Mouse (Mus musculus): ENCODE data around the gene Spaca4. TPM values are rescaled to one million over a fixed set of nuclear protein-coding genes. Genes with fewer than 3 reads are reported as not detected.

Spaca4 gene
- polyA plus RNA-seq (2015; fragmentation: Nextera tagmentation; extraction: Ambion mirVana): not detected in 2 replicates

DNA sequence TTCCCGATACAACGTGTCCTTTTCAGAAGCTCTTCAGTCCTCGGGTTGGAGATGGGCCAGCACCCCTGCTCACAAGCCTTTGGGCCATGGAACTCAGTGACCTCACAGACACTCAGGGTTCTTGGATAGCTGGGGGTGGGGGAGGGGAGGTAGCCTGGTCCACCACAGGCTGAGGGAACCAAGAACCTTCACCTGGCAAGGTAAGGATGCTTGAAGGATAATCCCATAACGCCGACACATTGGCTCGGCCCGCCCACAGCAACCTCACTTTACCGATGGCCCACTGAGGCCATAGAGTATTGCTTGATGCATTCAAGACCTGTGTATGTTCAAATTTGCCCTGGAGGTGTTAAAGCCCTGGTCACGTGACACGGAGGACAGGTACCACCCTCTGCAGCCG is at the start of gene Spaca4:
Spaca4 (minus strand) TSS at position 101 of the 400 bp plus-strand sequence.
- Histone ChIP-seq H3K36me3 (ENCODE audit: control insufficient read depth, insufficient read depth, low read length) (peaks cover 30% of the 10 kb centered on the region), H3K9me3 (ENCODE audit: control insufficient read depth, low read length) (no peaks in the 10 kb centered on the region), H3K9ac (ENCODE audit: low read length) (no peak within 1 kb of the TSS), H3K4me1 (replicated peaks; ENCODE audit: control insufficient read depth, insufficient read depth, low read length) (no peaks in the 10 kb centered on the region), H3K27me3 (ENCODE audit: control insufficient read depth, insufficient read depth, low read depth, low read length) (no peaks in the 10 kb centered on the region), H3K4me2 (ENCODE audit: low read depth, low read length) (no peak within 1 kb of the TSS), H3K4me3 (ENCODE audit: low read length) (no peak within 1 kb of the TSS), H3K27ac (ENCODE audit: low read length) (no peak within 1 kb of the TSS)
- 88% methylated on average over 11 of the region's 11 CpGs for WGBS
- no peak for ATAC-seq (ENCODE audit: low read depth)

DNA sequence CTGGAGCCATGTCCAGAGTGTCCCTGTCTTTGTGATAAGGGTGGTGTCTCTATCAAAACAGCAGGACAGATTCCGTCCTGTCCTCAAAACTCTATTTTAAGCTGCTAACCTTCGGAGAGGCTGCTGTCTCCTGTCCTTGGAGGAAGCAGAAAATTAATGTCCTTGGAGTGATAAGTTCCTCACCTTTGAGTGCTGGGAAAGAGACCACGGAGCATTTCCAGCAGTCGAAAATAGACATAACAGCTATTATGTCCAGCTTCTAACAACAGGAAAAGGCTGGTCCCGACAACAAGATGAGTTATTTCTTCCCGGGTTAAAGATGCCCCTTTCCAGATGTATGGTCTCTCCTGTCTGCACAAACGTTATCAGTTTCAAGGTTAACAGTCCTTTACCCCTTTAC is 49.6 kb upstream of the Spaca4 start:
- 57% methylated on average over 7 of the region's 7 CpGs for WGBS
- H3K4me1 ChIP-seq (replicated peaks; ENCODE audit: control insufficient read depth, insufficient read depth, low read length): no peaks in the 10 kb centered on the region
- H3K36me3 ChIP-seq (ENCODE audit: control insufficient read depth, insufficient read depth, low read length): no peaks in the 10 kb centered on the region
- ATAC-seq (ENCODE audit: low read depth): no peak
- H3K9me3 ChIP-seq (ENCODE audit: control insufficient read depth, low read length): no peaks in the 10 kb centered on the region
- no peaks in the 10 kb centered on the region for H3K27me3 ChIP-seq (ENCODE audit: control insufficient read depth, insufficient read depth, low read depth, low read length)
- no peak overlapping the region for H3K27ac ChIP-seq (ENCODE audit: low read length)
- H3K9ac ChIP-seq (ENCODE audit: low read length): no peak overlapping the region
- no peak overlapping the region for H3K4me2 ChIP-seq (ENCODE audit: low read depth, low read length)
- no peak overlapping the region for H3K4me3 ChIP-seq (ENCODE audit: low read length)

DNA sequence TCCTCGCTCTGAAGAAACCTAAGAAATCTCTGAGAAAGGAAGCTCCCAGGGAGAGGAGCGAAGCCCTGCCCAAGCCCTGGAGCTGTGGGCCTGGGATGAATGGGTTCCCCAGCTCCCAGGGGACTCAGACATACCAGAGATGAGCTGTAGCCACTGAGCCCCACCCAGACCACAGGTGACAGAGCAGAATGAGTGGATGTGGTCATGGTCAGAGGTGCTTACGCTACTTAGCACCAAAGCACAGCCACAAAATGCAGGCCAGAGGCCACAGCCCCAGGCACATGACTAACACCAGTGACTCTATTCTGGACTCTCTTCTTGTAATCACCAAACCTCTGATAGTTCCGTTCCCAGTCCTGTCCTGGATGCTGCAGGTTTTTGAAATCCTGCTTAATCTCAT is 45.5 kb upstream of the Spaca4 start:
- Histone ChIP-seq H3K36me3 (ENCODE audit: control insufficient read depth, insufficient read depth, low read length) (no peaks in the 10 kb centered on the region), H3K9me3 (ENCODE audit: control insufficient read depth, low read length) (no peaks in the 10 kb centered on the region), H3K9ac (ENCODE audit: low read length) (no peak overlapping the region), H3K27ac (ENCODE audit: low read length) (no peak overlapping the region), H3K4me2 (ENCODE audit: low read depth, low read length) (no peak overlapping the region), H3K4me1 (replicated peaks; ENCODE audit: control insufficient read depth, insufficient read depth, low read length) (0 out of 2 replicates have a peak, but pooled peaks cover 4% of the 10 kb centered on the region), H3K4me3 (ENCODE audit: low read length) (no peak overlapping the region), H3K27me3 (ENCODE audit: control insufficient read depth, insufficient read depth, low read depth, low read length) (no peaks in the 10 kb centered on the region)
- WGBS: 58% methylated on average over 4 of the region's 4 CpGs
- ATAC-seq (ENCODE audit: low read depth): no peak

DNA sequence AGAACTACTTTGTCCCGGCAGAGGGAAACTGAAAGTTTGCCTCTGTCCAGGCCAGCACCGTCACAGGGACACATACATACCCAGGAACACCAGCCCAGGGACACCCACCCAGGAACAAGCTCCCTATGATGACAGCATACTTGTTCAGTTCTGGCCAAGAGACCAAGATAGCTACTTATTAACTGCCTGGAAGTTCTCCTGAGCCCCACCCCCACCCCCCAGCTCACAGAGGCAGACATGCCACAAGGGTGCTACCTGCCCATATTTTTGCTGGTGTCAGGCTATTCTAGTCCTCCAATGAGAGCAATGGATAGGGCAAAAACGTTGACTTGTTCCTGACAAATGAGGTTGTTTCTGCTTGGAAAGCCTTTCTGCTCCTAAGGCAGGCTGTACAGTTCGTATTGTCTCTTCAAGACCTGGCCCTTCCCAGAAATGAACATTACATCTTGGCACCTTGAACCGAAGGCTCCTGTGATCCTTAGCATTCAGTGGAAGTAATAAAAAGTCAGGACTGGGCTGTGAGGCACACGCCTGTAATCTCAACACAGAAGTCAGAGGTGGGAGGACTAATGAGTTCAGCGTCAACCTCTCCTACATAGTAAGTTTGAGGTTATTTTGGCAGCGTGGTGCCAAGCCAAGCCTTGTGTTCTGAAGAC is 44.9 kb upstream of the Spaca4 start:
- Histone ChIP-seq H3K9ac (ENCODE audit: low read length) (no peak overlapping the region), H3K4me2 (ENCODE audit: low read depth, low read length) (no peak overlapping the region), H3K4me3 (ENCODE audit: low read length) (no peak overlapping the region), H3K36me3 (ENCODE audit: control insufficient read depth, insufficient read depth, low read length) (no peaks in the 10 kb centered on the region), H3K9me3 (ENCODE audit: control insufficient read depth, low read length) (no peaks in the 10 kb centered on the region), H3K27ac (ENCODE audit: low read length) (no peak overlapping the region), H3K4me1 (replicated peaks; ENCODE audit: control insufficient read depth, insufficient read depth, low read length) (0 out of 2 replicates have a peak, but pooled peaks cover 5% of the 10 kb centered on the region), H3K27me3 (ENCODE audit: control insufficient read depth, insufficient read depth, low read depth, low read length) (no peaks in the 10 kb centered on the region)
- WGBS: 55% methylated on average over 8 of the region's 8 CpGs
- no peak for ATAC-seq (ENCODE audit: low read depth)

DNA sequence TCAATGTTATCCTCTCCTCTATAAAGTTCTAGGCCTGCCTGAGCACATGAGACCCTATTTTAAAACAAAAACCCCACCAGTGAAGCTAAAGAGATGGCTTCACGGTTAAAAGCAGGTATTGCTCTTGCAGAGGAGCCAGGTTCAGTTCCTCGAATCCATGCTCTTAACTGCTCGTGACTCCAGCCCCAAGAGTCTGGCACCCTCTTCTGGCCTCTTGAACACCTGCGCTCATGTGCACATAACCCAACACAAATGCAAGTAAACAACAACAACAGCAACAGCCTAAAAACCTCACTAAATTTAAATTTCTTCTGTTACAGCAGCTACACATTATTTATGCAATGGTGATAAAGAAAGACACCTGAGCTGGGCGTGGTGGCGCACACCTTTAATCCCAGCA is 41.9 kb upstream of the Spaca4 start:
- H3K27ac ChIP-seq (ENCODE audit: low read length): no peak overlapping the region; the same call in 1 of the 2 replicates

DNA sequence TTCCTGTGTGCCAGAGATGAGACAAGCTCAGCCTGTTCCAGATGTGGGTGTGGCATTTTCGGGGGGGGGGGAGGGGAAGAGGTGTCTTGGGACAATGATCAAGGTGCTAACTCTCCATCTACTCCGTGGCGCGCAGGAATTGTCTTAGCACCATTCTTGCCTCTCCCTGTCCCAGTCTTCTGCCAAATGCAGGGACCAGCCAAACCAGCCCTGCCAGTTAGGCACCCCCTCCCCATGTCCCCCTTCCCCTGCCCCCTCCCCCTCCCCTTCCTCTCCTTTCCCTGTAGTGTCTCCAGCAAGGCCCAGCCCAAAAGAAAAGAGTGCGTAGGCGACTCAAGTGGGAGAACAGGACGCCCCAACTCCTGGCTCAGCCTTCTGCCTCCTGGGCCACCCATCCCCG is 41.2 kb upstream of the Spaca4 start:
- 23% methylated on average over 7 of the region's 8 CpGs for WGBS
- Histone ChIP-seq H3K4me2 (ENCODE audit: low read depth, low read length) (0 out of 2 replicates have a peak overlapping the region, but pooled peaks have one; percentile 25), H3K27me3 (ENCODE audit: control insufficient read depth, insufficient read depth, low read depth, low read length) (no peaks in the 10 kb centered on the region), H3K36me3 (ENCODE audit: control insufficient read depth, insufficient read depth, low read length) (no peaks in the 10 kb centered on the region), H3K4me3 (ENCODE audit: low read length) (no peak overlapping the region), H3K27ac (ENCODE audit: low read length) (no peak overlapping the region), H3K9me3 (ENCODE audit: control insufficient read depth, low read length) (no peaks in the 10 kb centered on the region), H3K4me1 (replicated peaks; ENCODE audit: control insufficient read depth, insufficient read depth, low read length) (0 out of 2 replicates have a peak, but pooled peaks cover 5% of the 10 kb centered on the region), H3K9ac (ENCODE audit: low read length) (no peak overlapping the region)
- peak; percentile 83 for ATAC-seq (ENCODE audit: low read depth)

More for the DNA sequence above, 41.9 kb upstream of the Spaca4 start:
- Histone ChIP-seq H3K36me3 (ENCODE audit: control insufficient read depth, insufficient read depth, low read length) (no peaks in the 10 kb centered on the region), H3K4me1 (replicated peaks; ENCODE audit: control insufficient read depth, insufficient read depth, low read length) (0 out of 2 replicates have a peak, but pooled peaks cover 5% of the 10 kb centered on the region), H3K9ac (ENCODE audit: low read length) (no peak overlapping the region), H3K4me3 (ENCODE audit: low read length) (no peak overlapping the region), H3K27me3 (ENCODE audit: control insufficient read depth, insufficient read depth, low read depth, low read length) (no peaks in the 10 kb centered on the region), H3K9me3 (ENCODE audit: control insufficient read depth, low read length) (no peaks in the 10 kb centered on the region), H3K4me2 (ENCODE audit: low read depth, low read length) (no peak overlapping the region)
- 86% methylated on average over 6 of the region's 6 CpGs for WGBS
- ATAC-seq (ENCODE audit: low read depth): no peak

DNA sequence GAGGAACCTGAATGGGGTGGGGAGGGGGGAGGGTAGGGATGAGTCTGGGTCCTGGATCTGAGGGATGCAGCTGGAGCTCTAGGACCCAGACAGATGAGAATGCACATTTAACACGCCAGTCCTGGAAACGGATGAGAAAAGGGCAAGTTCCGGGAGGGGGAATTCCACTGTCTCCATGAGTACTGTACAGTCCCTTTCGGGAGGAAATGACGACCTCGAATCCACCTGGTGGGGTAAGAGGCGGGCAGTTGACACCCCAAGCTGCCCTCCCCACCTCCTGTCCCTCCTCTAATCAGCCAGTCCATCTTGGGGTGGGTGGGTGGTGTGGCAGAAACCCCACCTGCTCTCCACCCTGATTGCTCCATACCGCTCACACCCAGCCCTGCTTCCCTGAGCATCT is 40.4 kb upstream of the Spaca4 start:
- WGBS: 42% methylated on average over 8 of the region's 8 CpGs
- 0 out of 2 replicates have a peak, but pooled peaks have one; percentile 26 for ATAC-seq (ENCODE audit: low read depth)
- H3K27ac ChIP-seq (ENCODE audit: low read length): no peak overlapping the region
- H3K27me3 ChIP-seq (ENCODE audit: control insufficient read depth, insufficient read depth, low read depth, low read length): no peaks in the 10 kb centered on the region
- no peak overlapping the region for H3K4me3 ChIP-seq (ENCODE audit: low read length)
- no peak overlapping the region for H3K9ac ChIP-seq (ENCODE audit: low read length)
- no peaks in the 10 kb centered on the region for H3K9me3 ChIP-seq (ENCODE audit: control insufficient read depth, low read length)
- 0 out of 2 replicates have a peak, but pooled peaks cover 5% of the 10 kb centered on the region for H3K4me1 ChIP-seq (replicated peaks; ENCODE audit: control insufficient read depth, insufficient read depth, low read length)
- no peak overlapping the region for H3K4me2 ChIP-seq (ENCODE audit: low read depth, low read length)
- H3K36me3 ChIP-seq (ENCODE audit: control insufficient read depth, insufficient read depth, low read length): no peaks in the 10 kb centered on the region

DNA sequence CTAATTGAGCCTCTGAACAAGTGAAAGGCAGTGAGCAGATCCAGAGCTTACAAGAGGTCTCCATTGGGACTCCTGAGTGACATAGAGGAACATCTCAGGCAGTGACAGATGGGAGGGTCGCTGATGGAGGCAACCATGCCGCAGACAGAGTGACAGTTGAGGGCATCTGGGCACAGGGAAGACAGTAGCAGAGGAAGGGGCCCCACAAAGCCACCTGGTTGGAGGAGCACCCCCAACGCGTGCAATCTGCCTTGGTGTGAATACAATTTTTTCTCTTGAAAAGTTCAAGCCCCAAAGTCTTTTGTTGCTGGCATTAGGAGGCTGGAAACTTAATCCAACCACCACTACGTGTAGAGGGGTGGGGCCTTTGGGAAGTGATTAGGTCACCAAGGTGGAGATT is 34.5 kb upstream of the Spaca4 start:
- ATAC-seq (ENCODE audit: low read depth): no peak

DNA sequence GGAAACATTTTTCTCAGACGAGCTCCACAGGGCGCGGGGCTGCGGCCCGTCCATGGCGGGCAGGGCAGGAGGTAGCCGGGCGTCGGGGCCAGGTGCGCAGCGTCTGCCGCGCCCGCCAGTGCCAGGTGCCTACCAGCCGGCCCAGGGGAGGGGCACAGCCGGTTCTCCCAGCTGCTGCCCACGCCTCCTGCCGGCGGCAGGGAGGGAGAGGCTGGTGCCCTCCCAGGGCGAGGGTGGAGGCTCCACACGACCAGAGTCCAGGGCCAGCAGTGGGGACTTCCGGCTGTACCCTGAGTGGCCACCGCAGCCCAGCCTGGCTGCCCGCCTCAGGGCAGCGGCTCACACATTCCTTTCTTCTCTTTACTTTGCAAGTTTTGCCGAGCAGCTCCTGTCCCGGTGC is 33.8 kb upstream of the Spaca4 start:
- Histone ChIP-seq H3K4me1 (replicated peaks; ENCODE audit: control insufficient read depth, insufficient read depth, low read length) (peaks cover 6% of the 10 kb centered on the region; the same call in 1 of the 2 replicates), H3K36me3 (ENCODE audit: control insufficient read depth, insufficient read depth, low read length) (no peaks in the 10 kb centered on the region), H3K27me3 (ENCODE audit: control insufficient read depth, insufficient read depth, low read depth, low read length) (peaks cover 17% of the 10 kb centered on the region), H3K9me3 (ENCODE audit: control insufficient read depth, low read length) (no peaks in the 10 kb centered on the region), H3K4me3 (ENCODE audit: low read length) (peak overlapping the region; percentile 29), H3K4me2 (ENCODE audit: low read depth, low read length) (peak overlapping the region; percentile 49), H3K9ac (ENCODE audit: low read length) (peak overlapping the region; percentile 5; the same call in 1 of the 2 replicates), H3K27ac (ENCODE audit: low read length) (peak overlapping the region; percentile 6; the same call in 1 of the 2 replicates)
- ATAC-seq (ENCODE audit: low read depth): peak; percentile 94
- 7% methylated on average over 27 of the region's 27 CpGs for WGBS

More for the DNA sequence above, 34.5 kb upstream of the Spaca4 start:
- no peak overlapping the region for H3K4me2 ChIP-seq (ENCODE audit: low read depth, low read length)
- WGBS: 54% methylated on average over 5 of the region's 5 CpGs
- no peak overlapping the region for H3K9ac ChIP-seq (ENCODE audit: low read length)
- peaks cover 17% of the 10 kb centered on the region for H3K27me3 ChIP-seq (ENCODE audit: control insufficient read depth, insufficient read depth, low read depth, low read length)
- H3K9me3 ChIP-seq (ENCODE audit: control insufficient read depth, low read length): no peaks in the 10 kb centered on the region
- H3K27ac ChIP-seq (ENCODE audit: low read length): no peak overlapping the region
- H3K36me3 ChIP-seq (ENCODE audit: control insufficient read depth, insufficient read depth, low read length): no peaks in the 10 kb centered on the region
- no peak overlapping the region for H3K4me3 ChIP-seq (ENCODE audit: low read length)
- H3K4me1 ChIP-seq (replicated peaks; ENCODE audit: control insufficient read depth, insufficient read depth, low read length): peaks cover 6% of the 10 kb centered on the region; the same call in 1 of the 2 replicates
